Mouse (Mus musculus): ENCODE results near the gene Obscn.
"Not testable (repeated sequence)": the region's sequence is repeated elsewhere in the genome, so short reads cannot be mapped to it uniquely, and the experiment has no call there.

Obscn gene

DNA sequence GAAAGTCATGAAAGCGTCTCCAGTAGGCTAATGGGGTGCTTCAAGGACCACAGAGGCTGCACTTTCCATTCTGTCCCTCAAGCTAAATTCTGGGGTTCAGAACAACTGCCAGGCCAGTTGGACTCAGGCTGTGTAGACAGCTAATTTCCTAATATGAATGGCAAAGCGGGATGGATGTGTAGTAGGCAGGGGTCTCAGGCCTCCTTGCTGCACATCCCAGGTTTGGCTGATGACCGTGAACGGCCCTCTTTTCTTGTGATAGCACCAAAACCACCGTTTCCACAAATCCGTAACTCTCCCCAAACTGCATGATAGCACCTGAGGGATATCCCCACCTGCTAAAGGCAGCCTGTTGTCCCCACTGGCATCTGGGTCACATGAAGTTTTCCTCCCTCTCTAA, 177.7 kb downstream of the Obscn start:
- DNase-seq = no peak

DNA sequence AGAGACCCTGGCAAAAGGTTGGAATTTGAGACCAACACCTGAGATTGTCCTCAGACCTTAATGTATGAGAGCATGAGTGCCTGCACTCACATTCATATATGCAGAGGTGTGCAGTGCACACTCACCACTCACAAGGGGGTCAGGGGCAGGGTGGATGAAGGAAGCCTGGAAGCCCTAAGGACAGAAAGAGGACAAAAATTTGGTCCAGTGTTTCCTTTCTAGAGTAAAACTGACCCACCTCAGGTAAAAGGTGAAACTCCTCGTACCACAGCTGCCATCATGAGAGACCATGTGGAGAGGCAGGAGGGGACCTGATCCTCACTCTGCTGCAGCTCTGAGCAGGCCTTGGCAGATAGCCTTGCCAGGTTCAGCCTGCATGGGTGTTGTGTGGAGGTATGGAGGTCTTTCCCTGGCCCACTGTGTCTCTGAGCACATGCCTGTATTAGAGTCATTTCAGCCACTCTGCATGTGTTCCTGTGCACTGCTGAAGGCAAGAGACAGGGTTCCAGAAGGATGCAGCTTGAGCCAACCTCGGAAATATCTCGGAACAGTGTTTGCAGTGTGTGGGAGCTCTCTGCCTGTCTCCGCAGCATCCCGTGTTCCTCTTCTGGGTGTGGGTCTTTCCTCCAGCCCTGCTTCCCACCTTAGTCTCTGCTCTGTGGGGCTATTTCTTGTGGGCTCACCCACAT, 178.8 kb downstream of the Obscn start:
- no peak for DNase-seq

DNA sequence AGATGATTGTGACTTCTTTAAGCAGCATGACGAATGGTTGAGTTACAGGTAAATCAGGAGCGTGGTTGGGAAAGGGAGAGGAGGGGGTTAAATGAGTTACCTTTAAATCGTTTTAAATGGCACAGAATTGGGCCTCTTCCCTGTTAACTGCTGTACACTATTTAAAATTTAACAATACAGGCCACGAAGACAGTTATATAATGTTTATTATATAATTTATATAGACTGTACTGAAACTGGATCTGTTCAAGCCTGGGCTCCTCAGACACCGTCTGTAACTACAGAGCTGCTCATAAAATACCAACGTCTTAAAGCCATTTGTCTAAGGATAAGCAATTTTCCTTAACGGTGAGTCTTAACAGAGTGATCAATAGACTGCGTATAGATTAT, 180.3 kb downstream of the Obscn start:
- DNase-seq = no peak

DNA sequence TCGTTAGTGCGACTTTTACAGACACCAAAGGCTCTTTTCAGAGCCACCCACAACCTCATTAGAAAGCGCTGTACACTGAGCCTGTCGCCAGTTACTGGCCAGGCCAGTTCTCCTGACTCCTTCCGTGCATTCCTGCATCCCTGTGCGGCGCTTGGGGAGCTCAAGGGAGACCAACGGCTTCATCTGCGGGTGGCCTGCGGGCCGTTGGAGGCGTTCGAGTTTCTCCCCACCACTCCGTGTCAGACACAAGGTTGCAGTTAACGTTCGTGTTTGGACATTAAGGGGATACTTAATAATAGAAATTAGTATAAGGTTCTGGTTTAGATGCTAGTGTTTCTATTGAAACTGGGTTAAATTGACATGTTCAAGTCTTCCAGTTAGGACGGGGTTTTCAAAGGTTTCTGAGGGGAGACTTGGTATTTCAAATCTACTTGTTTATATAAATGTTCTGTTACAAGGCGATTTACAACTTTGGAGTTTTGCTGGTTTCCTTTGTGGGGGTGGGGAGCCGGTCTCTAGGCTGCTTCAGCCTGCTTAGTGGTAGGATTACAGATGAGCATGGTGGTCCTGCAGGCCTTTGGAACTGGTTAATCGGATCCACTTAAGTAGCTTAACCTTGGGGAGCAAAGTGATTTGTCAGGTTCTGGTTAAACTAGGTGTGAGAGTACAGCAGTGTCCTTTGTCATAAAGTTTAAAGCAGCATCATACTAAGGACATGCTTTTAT, 180.9 kb downstream of the Obscn start:
- DNase-seq = peak; percentile 25

DNA sequence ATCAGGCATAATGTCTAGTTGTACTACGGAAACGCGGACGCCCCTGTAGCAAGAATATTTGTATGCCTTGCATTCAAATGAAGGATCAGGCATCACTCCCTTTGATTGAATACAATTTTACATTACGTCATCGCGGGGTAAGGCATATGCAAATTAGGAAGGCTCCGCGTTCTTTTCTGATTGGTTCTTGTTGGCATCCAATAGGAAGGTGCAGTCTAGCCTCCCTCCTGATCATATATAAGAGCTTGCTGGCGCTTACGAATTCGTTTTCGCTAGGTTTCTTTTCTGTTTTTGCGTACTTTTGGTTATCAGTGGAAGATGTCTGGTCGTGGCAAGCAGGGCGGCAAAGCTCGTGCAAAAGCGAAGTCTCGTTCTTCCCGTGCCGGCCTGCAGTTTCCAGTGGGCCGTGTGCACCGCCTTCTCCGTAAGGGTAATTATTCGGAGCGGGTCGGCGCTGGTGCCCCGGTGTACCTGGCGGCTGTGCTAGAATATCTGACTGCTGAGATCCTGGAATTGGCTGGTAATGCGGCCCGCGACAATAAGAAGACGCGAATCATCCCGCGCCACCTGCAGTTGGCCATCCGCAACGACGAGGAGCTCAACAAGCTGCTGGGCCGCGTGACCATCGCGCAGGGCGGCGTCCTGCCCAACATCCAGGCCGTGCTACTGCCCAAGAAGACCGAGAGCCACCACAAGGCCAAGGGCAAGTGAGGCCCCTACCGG, 181.6 kb downstream of the Obscn start, which contains the start of the genes Hist3h2a and Trim17:
Gene Hist3h2a, plus strand, starts transcription at position 266 of the 723 bp plus-strand sequence.
Gene Trim17, plus strand, starts transcription at position 266 of the 723 bp plus-strand sequence.
- DNase-seq = peak; percentile 82

DNA sequence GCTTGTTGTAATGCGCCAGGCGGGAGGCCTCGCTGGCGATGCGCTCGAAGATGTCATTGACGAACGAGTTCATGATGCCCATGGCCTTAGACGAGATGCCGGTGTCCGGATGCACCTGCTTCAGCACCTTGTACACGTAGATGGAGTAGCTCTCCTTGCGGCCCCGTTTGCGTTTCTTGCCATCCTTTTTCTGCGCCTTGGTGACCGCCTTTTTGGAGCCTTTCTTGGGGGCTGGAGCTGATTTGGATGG, 182.1 kb downstream of the Obscn start:
- not testable (repeated sequence) for DNase-seq

DNA sequence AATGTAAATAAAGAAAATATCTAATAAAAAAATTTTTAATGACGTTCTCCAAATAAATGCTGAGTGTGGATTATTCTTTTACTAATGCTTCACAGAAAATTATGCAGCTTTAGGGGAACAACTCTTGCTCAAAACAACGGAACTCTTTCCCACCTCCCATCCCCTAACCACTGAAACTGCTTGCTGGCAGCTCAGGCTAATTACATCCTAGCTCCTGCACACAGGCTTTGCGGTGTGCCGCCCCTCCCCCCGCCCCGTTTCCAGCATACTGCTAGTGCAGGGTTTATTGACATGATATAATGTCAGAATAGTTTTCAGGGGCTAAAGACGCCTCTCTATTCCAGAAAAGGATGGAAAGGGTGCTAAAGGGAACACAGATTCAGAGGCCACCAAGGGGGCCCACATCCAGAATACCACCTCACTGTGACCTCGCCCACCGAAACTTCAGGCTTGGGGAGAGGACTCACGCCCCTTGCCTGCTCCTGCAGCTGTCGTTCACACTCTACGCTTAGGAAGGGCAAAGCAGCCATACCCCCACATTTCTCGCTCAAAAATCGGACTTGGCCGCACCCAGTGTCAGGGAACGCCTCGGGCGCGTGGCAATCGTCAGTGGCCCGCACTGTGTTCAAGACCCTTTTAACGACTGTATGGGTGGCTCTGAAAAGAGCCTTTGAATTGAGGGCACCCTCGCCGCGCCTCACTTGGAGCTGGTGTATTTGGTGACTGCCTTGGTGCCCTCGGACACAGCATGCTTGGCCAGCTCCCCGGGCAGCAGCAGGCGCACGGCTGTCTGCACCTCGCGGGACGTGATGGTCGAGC, 182.6 kb downstream of the Obscn start:
- DNase-seq = peak; percentile 38

DNA sequence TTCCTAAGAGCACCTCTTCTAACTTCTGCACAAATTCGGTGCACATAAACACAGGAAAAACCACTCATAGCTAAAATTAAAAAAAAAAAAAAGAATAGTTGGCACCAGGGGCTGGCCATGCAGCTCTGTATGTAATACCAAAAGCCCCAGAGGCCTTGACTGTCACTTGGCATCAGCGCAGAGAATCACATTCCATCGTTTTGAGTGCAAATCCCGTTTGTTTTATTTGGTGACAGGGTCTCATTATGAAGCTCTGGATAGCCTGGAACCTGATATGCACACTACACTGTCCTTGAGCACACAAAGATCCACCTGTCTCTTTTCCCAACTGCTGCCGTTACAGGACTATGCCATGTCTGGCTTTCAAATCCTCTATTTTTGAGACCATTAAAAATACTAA, 185.0 kb downstream of the Obscn start:
- no peak for DNase-seq

DNA sequence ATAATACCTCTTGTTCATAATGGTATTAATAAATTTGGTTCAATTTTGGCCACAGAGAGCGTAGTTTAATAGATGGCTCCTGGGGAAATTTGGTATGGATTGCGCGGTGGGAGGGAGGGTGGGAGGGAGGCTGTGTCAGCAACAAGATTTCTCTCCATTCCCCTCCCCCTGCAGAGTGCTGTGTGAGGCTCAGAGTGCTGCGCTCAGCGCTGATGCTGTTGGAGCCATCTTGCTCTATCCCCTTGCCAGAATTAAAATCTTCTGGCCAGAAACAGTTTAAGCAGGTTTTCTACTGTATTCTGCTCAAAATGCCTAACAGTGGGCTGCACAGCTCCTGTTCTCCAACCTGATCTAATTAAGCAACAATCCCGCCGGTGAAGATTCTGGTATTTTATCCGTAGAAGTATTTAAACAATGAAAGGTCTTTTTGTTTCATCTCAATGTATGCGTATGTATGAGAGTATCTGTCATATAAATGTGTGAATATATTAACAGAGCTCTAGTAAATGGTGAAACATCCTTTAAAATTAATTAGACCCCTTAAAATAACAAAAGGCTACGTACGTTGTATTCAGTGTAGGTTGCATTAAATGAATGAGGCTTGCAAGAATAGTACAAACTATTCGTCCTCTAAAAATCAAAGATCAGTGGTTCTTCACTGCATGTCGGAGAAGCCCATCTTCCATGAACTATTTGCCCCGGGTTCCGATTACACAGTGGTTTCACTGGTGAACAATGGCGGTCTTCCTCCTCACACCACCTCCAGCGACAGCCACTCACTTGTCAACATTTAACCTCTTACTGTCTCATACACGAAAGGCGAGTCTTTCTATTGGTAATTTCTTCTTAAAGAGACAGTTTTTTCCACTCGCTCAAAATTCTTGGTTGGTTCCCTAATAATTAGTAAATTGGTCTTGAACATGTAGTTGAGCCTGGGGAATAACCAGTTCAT, 186.4 kb downstream of the Obscn start:
- DNase-seq = peak; percentile 61

DNA sequence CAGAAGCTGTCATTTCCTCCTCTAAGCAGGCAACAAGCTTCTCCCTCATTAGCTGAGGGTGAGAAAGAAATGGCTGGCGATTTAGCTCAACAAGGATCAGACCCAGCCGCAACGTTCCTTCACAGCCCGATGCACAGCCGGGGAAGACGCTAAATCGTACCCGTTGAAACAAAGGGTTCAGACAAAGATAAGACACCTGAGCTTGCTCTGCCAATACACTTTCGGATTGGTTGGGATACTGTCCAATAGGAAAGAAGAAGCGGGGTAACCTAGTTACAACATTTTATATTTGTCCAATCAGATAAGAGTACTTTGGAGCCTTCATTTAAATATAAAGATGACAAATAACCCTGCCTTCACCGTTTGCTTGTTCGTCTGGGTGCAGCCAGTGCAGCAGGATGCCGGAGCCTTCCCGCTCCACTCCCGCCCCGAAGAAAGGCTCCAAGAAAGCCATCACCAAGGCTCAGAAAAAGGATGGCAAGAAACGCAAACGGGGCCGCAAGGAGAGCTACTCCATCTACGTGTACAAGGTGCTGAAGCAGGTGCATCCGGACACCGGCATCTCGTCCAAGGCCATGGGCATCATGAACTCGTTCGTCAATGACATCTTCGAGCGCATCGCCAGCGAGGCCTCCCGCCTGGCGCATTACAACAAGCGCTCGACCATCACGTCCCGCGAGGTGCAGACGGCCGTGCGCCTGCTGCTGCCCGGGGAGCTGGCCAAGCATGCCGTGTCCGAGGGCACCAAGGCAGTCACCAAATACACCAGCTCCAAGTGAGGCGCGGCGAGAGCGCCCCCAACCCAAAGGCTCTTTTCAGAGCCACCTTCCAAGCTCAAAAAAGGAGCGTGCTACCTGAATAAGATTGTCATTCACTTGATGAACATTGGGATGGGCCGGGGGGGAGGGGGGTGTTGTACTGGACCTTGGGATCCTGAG, 187.4 kb downstream of the Obscn start, which contains the start of gene Hist3h2ba:
Gene Hist3h2ba, plus strand, starts transcription at position 379 of the 938 bp plus-strand sequence.
- peak; percentile 73 for DNase-seq

DNA sequence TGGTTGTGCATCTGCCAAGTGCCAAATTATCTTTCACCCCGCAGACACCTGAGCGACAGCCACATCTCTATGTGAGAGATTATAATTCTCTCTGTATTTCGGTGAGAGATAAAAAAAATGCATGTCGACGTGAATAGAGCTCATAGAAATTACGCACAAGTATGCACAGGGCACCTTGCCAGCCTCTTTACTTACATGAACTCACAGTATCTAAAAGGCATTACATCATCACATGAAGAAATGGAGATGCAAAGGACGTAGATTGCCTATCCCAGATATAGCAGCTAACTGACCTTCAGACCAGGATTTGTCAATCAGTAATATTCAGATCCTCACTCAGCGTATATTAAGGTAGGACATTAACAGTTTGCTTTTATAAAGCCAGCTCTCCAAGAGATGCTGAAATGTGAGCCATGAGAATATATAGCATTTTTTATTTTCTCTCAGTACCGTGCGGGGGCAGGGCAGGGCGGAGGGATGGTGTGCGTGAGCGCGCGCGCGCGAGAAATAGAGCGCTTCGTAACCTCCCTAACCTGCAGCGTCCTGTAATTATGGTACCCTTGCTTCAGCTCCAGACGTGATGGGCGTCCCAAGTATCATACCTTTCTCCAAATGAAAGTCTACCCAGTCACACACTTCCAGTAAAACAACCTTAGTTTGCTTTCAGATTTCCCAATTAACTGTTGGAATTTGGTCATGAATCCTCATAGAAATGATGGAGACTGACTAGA, 188.2 kb downstream of the Obscn start:
- DNase-seq = peak; percentile 69

DNA sequence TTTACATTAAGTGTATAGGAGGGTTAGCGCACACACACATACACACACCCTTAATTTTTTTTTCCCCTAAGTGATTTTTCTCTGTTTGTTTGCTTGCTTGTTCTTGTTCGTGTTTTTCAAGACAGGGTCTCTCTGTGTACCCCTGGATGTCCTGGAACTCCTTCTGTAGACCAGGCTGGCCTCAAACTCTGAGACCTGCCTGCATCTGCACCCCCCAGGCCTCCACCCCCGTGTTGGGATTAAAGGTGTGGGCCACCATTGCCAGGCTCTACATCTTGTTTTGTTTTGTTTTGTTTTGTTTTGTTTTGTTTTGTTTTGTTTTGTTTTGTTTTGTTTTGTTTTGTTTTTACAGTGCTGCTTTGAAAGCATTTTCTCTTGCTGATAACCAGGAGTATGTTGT, 188.9 kb downstream of the Obscn start:
- no peak for DNase-seq

All from right cerebral cortex, postnatal 4 days (tissue).